Mouse (Mus musculus): ENCODE results near the gene D730048I06Rik. TPM values are rescaled to one million over a fixed set of nuclear protein-coding genes. Genes with fewer than 3 reads are reported as not detected.
"Not testable (repeated sequence)": the region's sequence is repeated elsewhere in the genome, so short reads cannot be mapped to it uniquely, and the experiment has no call there.

The D730048I06Rik gene
- total RNA-seq (2014; rRNA removed) (not detected in 2 replicates), polyA plus RNA-seq (2015; fragmentation: Nextera tagmentation; extraction: Ambion mirVana) (not detected in 2 replicates)

- Histone ChIP-seq H3K36me3 (ENCODE audit: insufficient read depth) (no peaks in the 10 kb centered on the region), H3K9me3 (ENCODE audit: low read length) (no peaks in the 10 kb centered on the region; the same call in 1 of the 2 replicates), H3K4me3 (ENCODE audit: low read depth, low read length) (no peak within 1 kb of the TSS), H3K27ac (ENCODE audit: low read depth, low read length) (no peak within 1 kb of the TSS), H3K4me1 (ENCODE audit: insufficient read depth) (no peaks in the 10 kb centered on the region), H3K27me3 (ENCODE audit: insufficient read depth, low read length) (no peaks in the 10 kb centered on the region), H3K9ac (no peak within 1 kb of the TSS), H3K4me2 (ENCODE audit: low read depth) (no peak within 1 kb of the TSS)
- 92% methylated on average over 3 of the region's 3 CpGs for WGBS
- TF ChIP-seq CTCF (IDR thresholded peaks at IDR 0.05; ENCODE audit: low read depth) = no peak
- no peak for DNase-seq
- ATAC-seq = no peak
These were observed at the start of gene D730048I06Rik, which contains the start of gene Gm27235 for GRCm38 (mm10) chr9:35790001-35790400. TSS of gene D730048I06Rik (minus strand) at chr9:35790112. TSS of gene Gm27235 (minus strand) at chr9:35790101.

DNA sequence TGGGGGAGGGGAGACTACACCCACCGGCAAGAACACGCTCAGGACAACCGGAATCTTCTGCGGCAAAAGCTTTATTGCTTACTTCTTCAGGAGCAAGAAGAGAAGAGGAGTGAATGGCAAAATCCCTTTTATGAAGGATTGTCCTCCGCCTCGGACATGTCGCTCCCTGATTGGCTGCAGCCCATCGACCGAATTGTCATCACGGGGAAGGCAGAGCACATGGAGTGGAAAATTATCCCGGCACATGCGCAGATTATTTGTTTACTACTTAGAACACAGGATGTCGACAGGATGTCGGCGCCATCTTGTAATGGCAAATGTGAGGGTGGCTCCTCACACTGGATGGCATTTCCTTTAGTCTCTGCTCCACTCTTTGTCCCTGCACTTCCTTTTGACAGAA lies 28.0 kb upstream of the D730048I06Rik start:
- H3K4me2 ChIP-seq (ENCODE audit: low read depth); ATAC-seq; H3K27me3 ChIP-seq (ENCODE audit: insufficient read depth, low read length); H3K9me3 ChIP-seq (ENCODE audit: low read length); H3K4me1 ChIP-seq (ENCODE audit: insufficient read depth); H3K27ac ChIP-seq (ENCODE audit: low read depth, low read length); H3K36me3 ChIP-seq (ENCODE audit: insufficient read depth); H3K4me3 ChIP-seq (ENCODE audit: low read depth, low read length); DNase-seq; H3K9ac ChIP-seq: not testable (repeated sequence)
- WGBS = 95% methylated on average over 15 of the region's 15 CpGs

- H3K4me1 ChIP-seq (ENCODE audit: insufficient read depth) = no peaks in the 10 kb centered on the region
- no peak overlapping the region for H3K4me2 ChIP-seq (ENCODE audit: low read depth)
- H3K27me3 ChIP-seq (ENCODE audit: insufficient read depth, low read length) = no peaks in the 10 kb centered on the region
- DNase-seq = no peak
- no peak for TF ChIP-seq CTCF (IDR thresholded peaks at IDR 0.05; ENCODE audit: low read depth)
- no peak overlapping the region for H3K9ac ChIP-seq
- no peak overlapping the region for H3K4me3 ChIP-seq (ENCODE audit: low read depth, low read length)
- H3K9me3 ChIP-seq (ENCODE audit: low read length) = peaks cover 15% of the 10 kb centered on the region; the same call in 1 of the 2 replicates
- no peaks in the 10 kb centered on the region for H3K36me3 ChIP-seq (ENCODE audit: insufficient read depth)
- ATAC-seq = no peak
- no peak overlapping the region for H3K27ac ChIP-seq (ENCODE audit: low read depth, low read length)
These were observed 8.2 kb upstream of the D730048I06Rik start for GRCm38 (mm10) chr9:35798146-35798545.

GRCm38 (mm10) chr9:35778009-35778408 lies 11.9 kb downstream of the D730048I06Rik start, which contains the start of gene Gm17727:
TSS of gene Gm17727 (minus strand) at chr9:35778109.
- DNase-seq = no peak
- no peak within 1 kb of the TSS for H3K4me2 ChIP-seq (ENCODE audit: low read depth)
- H3K4me3 ChIP-seq (ENCODE audit: low read depth, low read length) = no peak within 1 kb of the TSS
- H3K4me1 ChIP-seq (ENCODE audit: insufficient read depth) = no peaks in the 10 kb centered on the region
- H3K9me3 ChIP-seq (ENCODE audit: low read length) = no peaks in the 10 kb centered on the region
- H3K27ac ChIP-seq (ENCODE audit: low read depth, low read length) = no peak within 1 kb of the TSS
- H3K36me3 ChIP-seq (ENCODE audit: insufficient read depth) = no peaks in the 10 kb centered on the region
- no peaks in the 10 kb centered on the region for H3K27me3 ChIP-seq (ENCODE audit: insufficient read depth, low read length)
- no peak within 1 kb of the TSS for H3K9ac ChIP-seq
- WGBS = 68% methylated on average over 3 of the region's 3 CpGs
- no peak for TF ChIP-seq CTCF (IDR thresholded peaks at IDR 0.05; ENCODE audit: low read depth)
- ATAC-seq = no peak

DNA sequence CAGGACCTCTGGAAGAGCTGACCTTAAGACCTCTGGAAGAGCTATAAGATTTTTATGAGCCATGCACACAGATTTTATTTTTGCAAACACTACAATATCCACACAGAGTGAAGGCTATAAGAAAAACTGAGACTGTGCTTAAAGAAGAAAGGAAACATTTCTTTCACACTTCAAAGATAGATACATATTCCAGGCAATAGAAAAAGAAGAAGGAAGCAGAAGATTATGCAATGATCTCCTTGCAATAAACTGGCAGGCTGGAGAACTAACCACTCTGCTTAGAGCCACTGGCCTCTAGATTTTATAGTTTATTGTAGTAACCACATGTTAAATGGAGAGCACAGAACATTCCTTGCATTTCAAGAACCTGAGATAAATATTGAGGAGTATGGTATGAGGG lies 33.1 kb downstream of the D730048I06Rik start:
- H3K36me3 ChIP-seq (ENCODE audit: insufficient read depth) = no peaks in the 10 kb centered on the region
- no peak for TF ChIP-seq CTCF (IDR thresholded peaks at IDR 0.05; ENCODE audit: low read depth)
- H3K27ac ChIP-seq (ENCODE audit: low read depth, low read length) = no peak overlapping the region
- no peak overlapping the region for H3K4me3 ChIP-seq (ENCODE audit: low read depth, low read length)
- ATAC-seq (no peak), DNase-seq (no peak)
- H3K9me3 ChIP-seq (ENCODE audit: low read length) = no peaks in the 10 kb centered on the region
- no peak overlapping the region for H3K4me2 ChIP-seq (ENCODE audit: low read depth)
- H3K27me3 ChIP-seq (ENCODE audit: insufficient read depth, low read length) = no peaks in the 10 kb centered on the region
- H3K4me1 ChIP-seq (ENCODE audit: insufficient read depth) = no peaks in the 10 kb centered on the region
- no peak overlapping the region for H3K9ac ChIP-seq

DNA sequence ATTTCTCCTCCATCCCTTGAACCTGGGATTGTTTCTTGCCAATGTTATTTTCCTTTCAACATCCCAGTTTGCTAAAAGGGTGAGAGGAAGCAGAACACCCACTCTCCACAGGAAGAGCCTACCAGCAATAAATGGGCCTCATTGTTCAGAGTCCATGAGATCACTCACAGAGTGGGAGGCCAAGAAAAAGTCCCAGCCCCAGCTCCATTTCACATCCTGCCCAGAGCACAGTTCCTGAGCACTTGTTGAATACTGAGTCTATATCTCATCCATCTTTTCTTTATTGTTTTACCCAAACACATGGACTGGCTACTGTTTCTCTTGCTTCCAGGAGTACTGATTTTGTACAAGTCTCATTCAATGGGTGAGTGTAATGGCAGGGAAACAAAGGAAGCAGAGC lies 49.2 kb downstream of the D730048I06Rik start, which contains the start of gene Gm17677:
Gene Gm17677, plus strand, starts transcription at position 301 of the 400 bp plus-strand sequence.
- Histone ChIP-seq H3K27ac (ENCODE audit: low read depth, low read length) (no peak within 1 kb of the TSS), H3K4me3 (ENCODE audit: low read depth, low read length) (no peak within 1 kb of the TSS), H3K9ac (no peak within 1 kb of the TSS), H3K4me1 (ENCODE audit: insufficient read depth) (no peaks in the 10 kb centered on the region), H3K36me3 (ENCODE audit: insufficient read depth) (no peaks in the 10 kb centered on the region), H3K27me3 (ENCODE audit: insufficient read depth, low read length) (no peaks in the 10 kb centered on the region), H3K4me2 (ENCODE audit: low read depth) (no peak within 1 kb of the TSS), H3K9me3 (ENCODE audit: low read length) (no peaks in the 10 kb centered on the region)
- no peak for ATAC-seq
- TF ChIP-seq CTCF (IDR thresholded peaks at IDR 0.05; ENCODE audit: low read depth) = no peak
- no peak for DNase-seq

Other genes starting within 250 kb of the D730048I06Rik start
- gene Ddx25, start 231.6 kb downstream of the D730048I06Rik start, total RNA-seq (2014; rRNA removed) = 22.2 and 23.5 TPM in 2 replicates
- 23.6 and 25.6 TPM in 2 replicates for gene Ddx25, start 231.6 kb downstream of the D730048I06Rik start, polyA plus RNA-seq (2015; fragmentation: Nextera tagmentation; extraction: Ambion mirVana)
- gene Pus3, start 231.5 kb downstream of the D730048I06Rik start, total RNA-seq (2014; rRNA removed) = 18.8 and 19.2 TPM in 2 replicates
- 13.9 and 15.2 TPM in 2 replicates for gene Pus3, start 231.5 kb downstream of the D730048I06Rik start, polyA plus RNA-seq (2015; fragmentation: Nextera tagmentation; extraction: Ambion mirVana)
- gene Pate2, start 219.8 kb downstream of the D730048I06Rik start, total RNA-seq (2014; rRNA removed) = 0.62 and 2.6 TPM in 2 replicates
- 0.67 and 0.90 TPM in 2 replicates for gene Pate2, start 219.8 kb downstream of the D730048I06Rik start, polyA plus RNA-seq (2015; fragmentation: Nextera tagmentation; extraction: Ambion mirVana)
- 15.8 and 16.6 TPM in 2 replicates for gene Hyls1, start 219.7 kb downstream of the D730048I06Rik start, total RNA-seq (2014; rRNA removed)
- 13.6 and 14.8 TPM in 2 replicates for gene Hyls1, start 219.7 kb downstream of the D730048I06Rik start, polyA plus RNA-seq (2015; fragmentation: Nextera tagmentation; extraction: Ambion mirVana)
- not detected in 2 replicates for gene Pate4, start 178.2 kb downstream of the D730048I06Rik start, total RNA-seq (2014; rRNA removed)
- not detected in 2 replicates for gene Pate4, start 178.2 kb downstream of the D730048I06Rik start, polyA plus RNA-seq (2015; fragmentation: Nextera tagmentation; extraction: Ambion mirVana)
- gene Pate3, start 141.9 kb downstream of the D730048I06Rik start, total RNA-seq (2014; rRNA removed) = not detected in 2 replicates
- gene Pate3, start 141.9 kb downstream of the D730048I06Rik start, polyA plus RNA-seq (2015; fragmentation: Nextera tagmentation; extraction: Ambion mirVana) = not detected in 2 replicates
- not detected in 2 replicates for gene Pate1, start 102.7 kb downstream of the D730048I06Rik start, total RNA-seq (2014; rRNA removed)
- not detected in 2 replicates for gene Pate1, start 102.7 kb downstream of the D730048I06Rik start, polyA plus RNA-seq (2015; fragmentation: Nextera tagmentation; extraction: Ambion mirVana)
- not detected in 2 replicates for gene Gm17677, start 49.1 kb downstream of the D730048I06Rik start, total RNA-seq (2014; rRNA removed)
- gene Gm17677, start 49.1 kb downstream of the D730048I06Rik start, polyA plus RNA-seq (2015; fragmentation: Nextera tagmentation; extraction: Ambion mirVana) = not detected in 2 replicates
- not detected in 2 replicates for gene Gm17727, start 12.0 kb downstream of the D730048I06Rik start, total RNA-seq (2014; rRNA removed)
- gene Gm17727, start 12.0 kb downstream of the D730048I06Rik start, polyA plus RNA-seq (2015; fragmentation: Nextera tagmentation; extraction: Ambion mirVana) = not detected in 2 replicates
- not detected in 2 replicates for gene Gm27235, start within 50 bp of the D730048I06Rik start, total RNA-seq (2014; rRNA removed)
- not detected in 2 replicates for gene Gm27235, start within 50 bp of the D730048I06Rik start, polyA plus RNA-seq (2015; fragmentation: Nextera tagmentation; extraction: Ambion mirVana)
- not detected in 2 replicates for gene 9230110F15Rik, start 54.0 kb upstream of the D730048I06Rik start, total RNA-seq (2014; rRNA removed)
- not detected in 2 replicates for gene 9230110F15Rik, start 54.0 kb upstream of the D730048I06Rik start, polyA plus RNA-seq (2015; fragmentation: Nextera tagmentation; extraction: Ambion mirVana)
- gene 9230113P08Rik, start 118.3 kb upstream of the D730048I06Rik start, total RNA-seq (2014; rRNA removed) = not detected in 2 replicates
- not detected in 2 replicates for gene 9230113P08Rik, start 118.3 kb upstream of the D730048I06Rik start, polyA plus RNA-seq (2015; fragmentation: Nextera tagmentation; extraction: Ambion mirVana)

All from forebrain, postnatal 0 days (tissue).